Mouse (Mus musculus) hindbrain, embryonic 12.5 days (tissue): ENCODE results near the gene Gm20388. TPM values are rescaled to one million over a fixed set of nuclear protein-coding genes. Genes with fewer than 3 reads are reported as not detected.
A peak's percentile ranks its signal among the peaks of the same experiment; 100 is the strongest.

Experiments used
- ATAC-seq: fragments of 200-750 bp; cut with Nextera tagmentation; 2 replicates; pipeline ENCODE4 v1.8.0; 2017; ENCODE audit warnings: moderate TSS enrichment; ENCODE audit not compliant: low FRiP score
- H3K27ac ChIP-seq: fragments of 300-500 bp; sonication (generic); 2 replicates; pipeline ENCODE4 v1.5.1; 2016; ENCODE audit warnings: mild to moderate bottlenecking
- H3K27me3 ChIP-seq: fragments of 300-500 bp; sonication (generic); 2 replicates; pipeline ENCODE4 v1.6.1; 2016; ENCODE audit warnings: mild to moderate bottlenecking
- H3K36me3 ChIP-seq: fragments of 300-500 bp; sonication (generic); 2 replicates; pipeline ENCODE4 v1.6.1; 2016; ENCODE audit warnings: mild to moderate bottlenecking
- H3K4me1 ChIP-seq: fragments of 300-500 bp; sonication (generic); 2 replicates; pipeline ENCODE4 v1.6.1; 2016
- H3K4me2 ChIP-seq: fragments of 300-500 bp; sonication (generic); replicated peaks from 2 replicates; pipeline ENCODE4 v1.6.1; 2016; ENCODE audit warnings: mild to moderate bottlenecking
- H3K4me3 ChIP-seq: fragments of 300-500 bp; sonication (generic); 2 replicates; pipeline ENCODE4 v1.5.1; 2016; ENCODE audit warnings: mild to moderate bottlenecking
- H3K9ac ChIP-seq: fragments of 300-500 bp; sonication (generic); 2 replicates; pipeline ENCODE4 v1.6.1; 2016; ENCODE audit warnings: mild to moderate bottlenecking, moderate library complexity
- H3K9me3 ChIP-seq: fragments of 300-500 bp; sonication (generic); replicated peaks from 2 replicates; pipeline ENCODE4 v1.6.1; 2016; ENCODE audit warnings: mild to moderate bottlenecking
- WGBS: fragments of 180-500 bp; shearing (Covaris S2); methylation state at CpG from one replicate; pipeline ENCODE4 v1.1.7; 2016; 5-methylcytosine and 5-hydroxymethylcytosine counted together
- polyA plus RNA-seq: library from polyadenylated mRNA; unstranded; fragments of >200 nt; fragmentation: Nextera tagmentation; extraction: Ambion mirVana; gene quantifications from 2 replicates; pipeline ENCODE4 v1.2.1, GENCODE M21; 2016

The Gm20388 gene
- polyA plus RNA-seq, 1 experiment from 2014 or later: not detected

GRCm38 (mm10) chr8:123895680-123896365, 3985.2 kb downstream of the Gm20388 start:
- no peak for ATAC-seq
- 71% methylated on average over 9 of the region's 9 CpGs for WGBS
- Histone ChIP-seq H3K36me3 (0 out of 2 replicates have a peak, but pooled peaks cover 11% of the 10 kb centered on the region), H3K9me3 (no peaks in the 10 kb centered on the region), H3K4me1 (peaks cover 20% of the 10 kb centered on the region), H3K4me3 (no peak overlapping the region), H3K27ac (no peak overlapping the region), H3K27me3 (peaks cover 64% of the 10 kb centered on the region), H3K4me2 (no peak overlapping the region), H3K9ac (no peak overlapping the region)

GRCm38 (mm10) chr8:123896366-123896761, 3985.7 kb downstream of the Gm20388 start:
- WGBS: 65% methylated on average over 14 of the region's 14 CpGs
- no peak for ATAC-seq

DNA sequence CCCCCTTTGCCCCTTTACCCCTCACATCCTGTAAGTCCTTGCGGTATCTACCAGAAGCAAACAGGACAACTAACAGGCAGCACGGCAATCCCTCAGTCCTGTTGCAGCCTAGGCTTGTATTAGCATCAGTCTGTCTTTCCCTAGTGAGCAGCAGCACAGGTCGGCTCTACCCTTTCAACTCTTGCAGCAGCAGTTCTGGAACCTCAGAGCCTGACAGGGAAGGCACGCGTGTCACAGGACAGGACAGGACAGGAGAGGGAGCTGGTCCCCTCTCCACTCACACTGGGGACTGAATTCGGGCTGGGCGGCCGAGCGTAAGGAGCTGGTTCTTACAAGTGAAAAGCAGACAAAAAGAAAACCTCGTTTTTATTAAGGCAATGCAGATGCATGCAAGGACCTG, 3986.1 kb downstream of the Gm20388 start:
- no peak overlapping the region for H3K27ac ChIP-seq
- H3K36me3 ChIP-seq: peaks cover 19% of the 10 kb centered on the region
- peaks cover 55% of the 10 kb centered on the region for H3K27me3 ChIP-seq
- 55% methylated on average over 10 of the region's 10 CpGs for WGBS
- no peaks in the 10 kb centered on the region for H3K9me3 ChIP-seq
- H3K4me1 ChIP-seq: peaks cover 12% of the 10 kb centered on the region
- no peak overlapping the region for H3K9ac ChIP-seq
- no peak for ATAC-seq
- H3K4me2 ChIP-seq: no peak overlapping the region
- H3K4me3 ChIP-seq: no peak overlapping the region

More at GRCm38 (mm10) chr8:123896366-123896761, 3985.7 kb downstream of the Gm20388 start:
- Histone ChIP-seq H3K4me3 (no peak overlapping the region), H3K4me2 (no peak overlapping the region), H3K27ac (no peak overlapping the region), H3K9me3 (no peaks in the 10 kb centered on the region), H3K4me1 (peaks cover 16% of the 10 kb centered on the region), H3K36me3 (peaks cover 15% of the 10 kb centered on the region), H3K9ac (no peak overlapping the region), H3K27me3 (peaks cover 59% of the 10 kb centered on the region)

DNA sequence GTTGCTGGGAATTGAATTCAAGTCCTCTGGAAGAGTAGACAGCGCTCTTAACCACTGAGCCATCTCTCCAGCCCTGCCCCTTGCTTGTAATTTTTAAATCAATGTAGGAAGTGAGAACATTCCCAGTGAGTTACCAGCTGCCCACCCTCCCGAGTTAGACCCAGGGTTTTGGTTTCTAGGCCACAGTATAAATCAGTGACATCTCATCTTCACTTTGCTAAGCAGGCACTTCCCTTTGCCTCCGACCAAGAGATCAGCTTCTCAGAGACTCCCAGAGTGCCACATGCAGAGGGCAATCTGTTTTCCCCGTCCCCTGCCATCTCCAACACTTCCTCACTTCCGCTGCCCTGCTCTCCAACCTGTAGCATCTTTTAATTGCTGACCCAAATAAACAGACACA, 3987.9 kb downstream of the Gm20388 start:
- H3K4me1 ChIP-seq: no peaks in the 10 kb centered on the region
- no peak overlapping the region for H3K27ac ChIP-seq
- H3K9me3 ChIP-seq: no peaks in the 10 kb centered on the region
- no peak for ATAC-seq
- no peak overlapping the region for H3K4me2 ChIP-seq
- H3K36me3 ChIP-seq: peaks cover 36% of the 10 kb centered on the region
- H3K4me3 ChIP-seq: no peak overlapping the region
- WGBS: 89% methylated on average over 5 of the region's 5 CpGs
- H3K27me3 ChIP-seq: peaks cover 37% of the 10 kb centered on the region
- H3K9ac ChIP-seq: no peak overlapping the region

DNA sequence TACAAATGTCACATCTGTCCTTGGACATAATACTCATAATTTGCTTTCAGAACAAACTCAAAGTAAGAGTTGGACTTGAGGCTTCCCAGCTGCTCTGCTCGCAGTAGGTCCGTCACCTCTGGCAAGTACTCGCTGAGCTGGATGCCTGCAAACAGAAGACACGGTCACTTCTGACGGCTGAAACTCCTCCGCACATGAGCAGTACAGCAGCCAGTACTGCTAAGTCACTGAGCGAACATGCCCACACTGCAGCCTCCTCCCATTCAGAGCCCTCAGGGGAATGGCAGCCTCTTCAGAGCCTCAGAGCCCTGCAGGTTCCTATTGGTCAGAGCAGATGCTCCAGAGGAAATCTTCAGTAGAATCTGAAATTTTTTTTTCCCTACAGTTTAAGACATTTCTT, 3988.7 kb downstream of the Gm20388 start:
- H3K27me3 ChIP-seq: peaks cover 29% of the 10 kb centered on the region
- WGBS: 91% methylated on average over 7 of the region's 7 CpGs
- H3K9me3 ChIP-seq: no peaks in the 10 kb centered on the region
- no peak for ATAC-seq
- no peak overlapping the region for H3K4me3 ChIP-seq
- H3K27ac ChIP-seq: no peak overlapping the region
- H3K4me2 ChIP-seq: no peak overlapping the region
- no peak overlapping the region for H3K9ac ChIP-seq
- no peaks in the 10 kb centered on the region for H3K4me1 ChIP-seq
- peaks cover 44% of the 10 kb centered on the region for H3K36me3 ChIP-seq

DNA sequence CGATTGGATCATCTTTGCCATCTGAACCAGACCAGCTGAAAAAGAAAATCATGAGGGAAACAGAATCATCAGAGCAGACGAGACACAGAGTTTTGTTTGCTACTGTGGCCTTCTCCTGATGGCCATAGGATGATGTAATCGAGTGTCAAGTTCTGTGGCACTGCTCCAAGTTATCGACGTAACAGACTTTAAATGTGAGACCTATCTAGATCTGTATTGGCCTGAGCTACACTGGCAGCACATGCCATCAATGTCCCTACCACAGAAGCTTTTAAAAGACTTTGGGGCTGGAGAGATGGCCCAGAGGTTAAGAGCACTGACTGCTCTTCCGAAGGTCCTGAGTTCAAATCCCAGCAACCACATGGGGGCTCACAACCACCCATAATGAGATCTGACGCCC, 3992.0 kb downstream of the Gm20388 start:
- no peak overlapping the region for H3K9ac ChIP-seq
- H3K9me3 ChIP-seq: no peaks in the 10 kb centered on the region
- WGBS: 92% methylated on average over 7 of the region's 7 CpGs
- no peak overlapping the region for H3K4me3 ChIP-seq
- no peaks in the 10 kb centered on the region for H3K27me3 ChIP-seq
- no peak for ATAC-seq
- no peak overlapping the region for H3K4me2 ChIP-seq
- no peak overlapping the region for H3K27ac ChIP-seq
- H3K36me3 ChIP-seq: peaks cover 71% of the 10 kb centered on the region
- no peaks in the 10 kb centered on the region for H3K4me1 ChIP-seq

- 94% methylated on average over 6 of the region's 6 CpGs for WGBS
- no peak overlapping the region for H3K9ac ChIP-seq
- peaks cover 84% of the 10 kb centered on the region for H3K36me3 ChIP-seq
- H3K9me3 ChIP-seq: no peaks in the 10 kb centered on the region
- H3K27ac ChIP-seq: no peak overlapping the region
- no peak overlapping the region for H3K4me3 ChIP-seq
- H3K27me3 ChIP-seq: no peaks in the 10 kb centered on the region
- H3K4me2 ChIP-seq: no peak overlapping the region
- H3K4me1 ChIP-seq: no peaks in the 10 kb centered on the region
- no peak for ATAC-seq
Measured at GRCm38 (mm10) chr8:123907604-123908003, 3997.0 kb downstream of the Gm20388 start.

DNA sequence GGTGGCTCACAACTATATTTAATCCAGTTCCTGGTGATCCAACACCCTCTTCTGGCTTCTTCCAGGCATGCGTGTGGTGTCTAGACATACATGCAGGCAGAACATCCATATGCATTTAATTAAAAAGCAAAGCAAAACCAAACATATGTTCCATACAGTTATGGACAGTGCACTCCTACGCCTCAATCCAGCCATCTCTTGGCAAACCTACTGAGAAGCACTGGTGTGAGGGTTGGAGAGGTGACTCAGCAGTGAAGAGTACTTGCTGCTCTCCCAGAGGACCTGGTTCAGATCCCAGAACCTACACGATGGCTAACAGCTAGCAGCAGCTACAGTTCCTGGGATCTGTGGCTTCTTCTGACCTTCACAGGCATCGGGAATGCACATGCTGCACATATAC, 4001.6 kb downstream of the Gm20388 start:
- Histone ChIP-seq H3K4me2 (no peak overlapping the region), H3K9ac (no peak overlapping the region), H3K9me3 (no peaks in the 10 kb centered on the region), H3K4me3 (no peak overlapping the region), H3K27ac (no peak overlapping the region), H3K36me3 (peaks cover 81% of the 10 kb centered on the region), H3K4me1 (no peaks in the 10 kb centered on the region), H3K27me3 (no peaks in the 10 kb centered on the region)
- ATAC-seq: no peak
- WGBS: 91% methylated on average over 4 of the region's 4 CpGs

- H3K9ac ChIP-seq: no peak overlapping the region
- no peak overlapping the region for H3K4me2 ChIP-seq
- ATAC-seq: no peak
- WGBS: 97% methylated on average over 3 of the region's 3 CpGs
- H3K27ac ChIP-seq: no peak overlapping the region
- no peaks in the 10 kb centered on the region for H3K9me3 ChIP-seq
- no peak overlapping the region for H3K4me3 ChIP-seq
- no peaks in the 10 kb centered on the region for H3K27me3 ChIP-seq
- H3K4me1 ChIP-seq: no peaks in the 10 kb centered on the region
- H3K36me3 ChIP-seq: peaks cover 87% of the 10 kb centered on the region
Measured at GRCm38 (mm10) chr8:123914635-123915034, 4004.0 kb downstream of the Gm20388 start.

DNA sequence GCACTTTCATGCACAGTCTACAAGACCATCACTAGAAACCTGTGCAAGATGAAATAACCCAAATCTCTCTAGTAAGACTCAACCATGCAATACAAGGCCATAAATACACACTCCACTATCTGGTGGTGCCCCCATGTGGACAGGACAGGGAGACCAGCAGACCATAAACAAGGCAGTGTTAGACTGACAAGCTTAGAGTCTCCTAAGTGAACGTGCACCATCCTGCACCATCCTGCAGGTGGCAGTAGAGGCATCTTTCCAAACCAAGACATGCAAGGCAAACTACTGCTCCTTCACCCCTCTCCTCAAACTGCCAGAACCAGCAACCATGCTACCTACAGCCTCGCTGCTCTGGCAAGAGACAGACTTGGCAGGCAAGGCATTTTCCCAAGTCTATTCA, 4014.1 kb downstream of the Gm20388 start:
- no peak overlapping the region for H3K4me3 ChIP-seq
- no peaks in the 10 kb centered on the region for H3K4me1 ChIP-seq
- H3K9me3 ChIP-seq: no peaks in the 10 kb centered on the region
- no peak overlapping the region for H3K9ac ChIP-seq
- 16% methylated on average over 2 of the region's 2 CpGs for WGBS
- H3K4me2 ChIP-seq: no peak overlapping the region
- no peaks in the 10 kb centered on the region for H3K27me3 ChIP-seq
- peaks cover 76% of the 10 kb centered on the region for H3K36me3 ChIP-seq
- H3K27ac ChIP-seq: no peak overlapping the region
- peak; percentile 64; the same call in 1 of the 2 replicates for ATAC-seq

GRCm38 (mm10) chr8:123925671-123926070, 4015.0 kb downstream of the Gm20388 start:
- H3K9me3 ChIP-seq: no peaks in the 10 kb centered on the region
- no peaks in the 10 kb centered on the region for H3K4me1 ChIP-seq
- WGBS: 92% methylated on average over 3 of the region's 3 CpGs
- peaks cover 76% of the 10 kb centered on the region for H3K36me3 ChIP-seq
- H3K9ac ChIP-seq: no peak overlapping the region
- H3K4me2 ChIP-seq: no peak overlapping the region
- ATAC-seq: no peak
- no peak overlapping the region for H3K4me3 ChIP-seq
- no peaks in the 10 kb centered on the region for H3K27me3 ChIP-seq
- H3K27ac ChIP-seq: no peak overlapping the region

DNA sequence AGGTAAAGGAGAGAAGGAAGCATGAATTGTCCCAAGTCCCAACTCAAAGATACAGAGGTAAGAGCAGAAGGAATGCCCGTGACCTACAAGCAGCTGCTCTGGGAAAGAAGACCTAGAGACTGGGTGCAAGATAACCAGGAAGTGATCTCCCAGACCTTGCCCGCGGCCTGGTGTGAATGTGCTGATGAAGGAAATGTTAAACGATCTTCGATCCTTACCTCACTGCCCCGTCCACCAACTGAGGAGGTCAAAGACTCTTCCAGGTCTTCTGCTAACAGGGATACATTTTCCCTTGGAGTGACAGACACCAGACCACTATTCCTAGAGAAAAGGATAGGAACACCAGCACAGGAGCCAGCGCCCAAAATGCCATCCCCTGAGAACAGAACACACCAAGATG, 4018.4 kb downstream of the Gm20388 start:
- ATAC-seq: no peak
- Histone ChIP-seq H3K27ac (no peak overlapping the region), H3K4me1 (no peaks in the 10 kb centered on the region), H3K4me3 (no peak overlapping the region), H3K9ac (no peak overlapping the region), H3K4me2 (no peak overlapping the region), H3K9me3 (no peaks in the 10 kb centered on the region), H3K27me3 (no peaks in the 10 kb centered on the region), H3K36me3 (peaks cover 71% of the 10 kb centered on the region)
- WGBS: 93% methylated on average over 7 of the region's 7 CpGs
